Mouse (Mus musculus) adrenal gland, adult 18-20 months (tissue): ENCODE measurements around the gene Prlr. TPM values are rescaled to one million over a fixed set of nuclear protein-coding genes. Genes with fewer than 3 reads are reported as not detected.

Experiments
- DNase-seq, 2 experiments: peaks; one replicate each; pipeline ENCODE4 v3.0.0; 2021 to 2022; ENCODE audit warnings: low spot score in 2 of 2
- total RNA-seq, 2 experiments: library from RNA; stranded (reverse); gene quantifications; 1 replicate in 1 of 2; 2 replicates in 1 of 2; pipeline ENCODE4 v1.2.3; 2021

Gene Prlr
- total RNA-seq, 2 experiments from 2014 or later: 50.9 to 307 TPM

- DNase-seq: no peak
Observed at GRCm38 (mm10) chr15:10225701-10226100, 48.7 kb downstream of the Prlr start.

GRCm38 (mm10) chr15:10228636-10229035 is 51.6 kb downstream of the Prlr start:
- DNase-seq: no peak

GRCm38 (mm10) chr15:10235977-10236376 is 58.9 kb downstream of the Prlr start:
- no peak for DNase-seq

GRCm38 (mm10) chr15:10236812-10237211 is 59.8 kb downstream of the Prlr start:
- no peak for DNase-seq

GRCm38 (mm10) chr15:10238454-10238853 is 61.4 kb downstream of the Prlr start:
- DNase-seq: no peak

- DNase-seq: no peak
Observed at GRCm38 (mm10) chr15:10240228-10240795, 63.3 kb downstream of the Prlr start.

GRCm38 (mm10) chr15:10242250-10242649 is 65.2 kb downstream of the Prlr start:
- no peak for DNase-seq

GRCm38 (mm10) chr15:10249285-10249684 is 72.2 kb downstream of the Prlr start:
- DNase-seq: no peak

GRCm38 (mm10) chr15:10250784-10251183 is 73.7 kb downstream of the Prlr start:
- DNase-seq: no peak

GRCm38 (mm10) chr15:10252526-10252925 is 75.5 kb downstream of the Prlr start:
- no peak for DNase-seq

- DNase-seq: no peak
Observed at GRCm38 (mm10) chr15:10262219-10262618, 85.2 kb downstream of the Prlr start.

GRCm38 (mm10) chr15:10262641-10263040 is 85.6 kb downstream of the Prlr start:
- DNase-seq: no peak

- no peak for DNase-seq
Observed at GRCm38 (mm10) chr15:10263420-10263819, 86.4 kb downstream of the Prlr start.

GRCm38 (mm10) chr15:10264885-10265284 is 87.8 kb downstream of the Prlr start:
- no peak for DNase-seq

GRCm38 (mm10) chr15:10267251-10267650 is 90.2 kb downstream of the Prlr start:
- DNase-seq: no peak

- DNase-seq: no peak
Observed at GRCm38 (mm10) chr15:10276386-10276785, 99.3 kb downstream of the Prlr start.

GRCm38 (mm10) chr15:10277461-10277860 is 100.4 kb downstream of the Prlr start:
- no peak for DNase-seq

GRCm38 (mm10) chr15:10281546-10281945 is 104.5 kb downstream of the Prlr start:
- DNase-seq: no peak

- no peak for DNase-seq
Observed at GRCm38 (mm10) chr15:10283661-10284060, 106.6 kb downstream of the Prlr start.

GRCm38 (mm10) chr15:10296570-10296969 is 119.5 kb downstream of the Prlr start:
- DNase-seq: no peak

GRCm38 (mm10) chr15:10298058-10298457 is 121.0 kb downstream of the Prlr start:
- no peak for DNase-seq

- DNase-seq: no peak
Observed at GRCm38 (mm10) chr15:10299467-10299866, 122.4 kb downstream of the Prlr start.

- DNase-seq: no peak
Observed at GRCm38 (mm10) chr15:10306461-10306860, 129.4 kb downstream of the Prlr start.

GRCm38 (mm10) chr15:10311826-10312225 is 134.8 kb downstream of the Prlr start:
- no peak for DNase-seq
